Comparison of ENCODE assay signal across 16 mouse cellular contexts in the genomic region with DNA sequence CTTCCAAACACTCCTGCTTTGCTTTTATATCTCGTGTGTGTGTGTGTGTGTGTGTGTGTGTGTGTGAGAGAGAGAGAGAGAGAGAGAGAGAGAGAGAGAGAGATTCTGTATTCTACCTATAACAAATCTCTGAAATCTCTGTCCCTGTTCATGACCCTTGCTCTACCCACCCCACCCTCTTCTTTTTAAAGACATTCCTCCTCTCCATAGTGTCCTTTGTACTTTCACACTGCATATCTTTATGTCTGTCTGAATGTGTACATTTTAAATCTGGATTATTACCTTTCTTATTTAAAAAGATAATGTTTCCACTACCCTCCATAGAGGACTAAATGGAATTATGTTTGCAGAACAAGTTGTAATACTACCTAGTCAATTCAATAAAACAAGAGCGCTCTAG.
"Had no signal": no experiment of that assay in that cellular context is flagged by ENCODE, and none has a peak within 500 bp of the region (broad histone marks: within the 10 kb centered on the region; RNA-seq: fewer than 3 reads in every experiment).

No protein-coding gene starts in this region.

- H3K27ac ChIP-seq: neural tube, embryonic 13.5 days; neural tube, embryonic 15.5 days; stomach, embryonic 15.5 days; stomach, postnatal 0 days had no signal

- H3K36me3 ChIP-seq: neural tube, embryonic 13.5 days; neural tube, embryonic 15.5 days; stomach, embryonic 15.5 days had no signal

- H3K9me3 ChIP-seq: neural tube, embryonic 13.5 days; neural tube, embryonic 15.5 days; stomach, embryonic 15.5 days had no signal

- H3K4me1 ChIP-seq: neural tube, embryonic 13.5 days; neural tube, embryonic 15.5 days; stomach, embryonic 15.5 days had no signal

- DNase-seq: retina, postnatal 1 day; right cerebral cortex, adult 18-20 months; right cerebral cortex, postnatal 14 days; right cerebral cortex, postnatal 25 days; right cerebral cortex, postnatal 4 days; spleen, adult 18-20 months; thymus, adult 18-20 months; thymus, adult 2 months; thymus, postnatal 14 days; thymus, postnatal 25 days; thymus, postnatal 36 days; thymus, postnatal 4 days had no signal

- H3K9ac ChIP-seq: neural tube, embryonic 13.5 days; neural tube, embryonic 15.5 days; stomach, embryonic 15.5 days had no signal

- H3K27me3 ChIP-seq: neural tube, embryonic 13.5 days; neural tube, embryonic 15.5 days; stomach, embryonic 15.5 days had no signal

- H3K4me3 ChIP-seq: neural tube, embryonic 13.5 days; neural tube, embryonic 15.5 days; stomach, embryonic 15.5 days had no signal

- H3K4me2 ChIP-seq: neural tube, embryonic 13.5 days; neural tube, embryonic 15.5 days; stomach, embryonic 15.5 days had no signal
